Mouse (Mus musculus): ENCODE measurements around the gene Zfp36. TPM values are rescaled to one million over a fixed set of nuclear protein-coding genes. Genes with fewer than 3 reads are reported as not detected.

Gene Zfp36
- total and polyA plus RNA-seq, 3 experiments = 21.3 to 42.8 (median 28.3) TPM

GRCm38 (mm10) chr7:28339213-28339917 is 40.7 kb downstream of the Zfp36 start:
- DNase-seq (ENCODE audit: low spot score) (no peak), ATAC-seq (ENCODE audit: extremely low read depth, insufficient number of reproducible peaks, low FRiP score, poor library complexity, severe bottlenecking) (no peak)
- no peaks in the 10 kb centered on the region for H3K9me3 ChIP-seq (replicated peaks)
- TF ChIP-seq TAL1 (conservative IDR thresholded peaks at IDR 0.05; ENCODE audit: low read depth, low read length) (no peak), GATA2 (IDR thresholded peaks at IDR 0.05; ENCODE audit: borderline replicate concordance, low read depth, low read length) (no peak), POLR2AphosphoS5 (IDR thresholded peaks at IDR 0.05; ENCODE audit: insufficient replicate concordance, low read depth, low read length) (no peak), CTCF (IDR thresholded peaks at IDR 0.05; ENCODE audit: low read depth, low read length) (no peak), GATA1 (IDR thresholded peaks at IDR 0.05; ENCODE audit: borderline replicate concordance, low read length) (no peak)
- H3K27me3 ChIP-seq (ENCODE audit: insufficient read depth, low read length) = 0 out of 2 replicates have a peak, but pooled peaks cover 3% of the 10 kb centered on the region
- H3K36me3 ChIP-seq (replicated peaks) = peaks cover 26% of the 10 kb centered on the region
- peaks cover 41% of the 10 kb centered on the region for H3K4me1 ChIP-seq (ENCODE audit: insufficient read depth, low read depth, low read length)
- peak overlapping the region; percentile 96 for H3K4me3 ChIP-seq (ENCODE audit: low read depth, low read length)

DNA sequence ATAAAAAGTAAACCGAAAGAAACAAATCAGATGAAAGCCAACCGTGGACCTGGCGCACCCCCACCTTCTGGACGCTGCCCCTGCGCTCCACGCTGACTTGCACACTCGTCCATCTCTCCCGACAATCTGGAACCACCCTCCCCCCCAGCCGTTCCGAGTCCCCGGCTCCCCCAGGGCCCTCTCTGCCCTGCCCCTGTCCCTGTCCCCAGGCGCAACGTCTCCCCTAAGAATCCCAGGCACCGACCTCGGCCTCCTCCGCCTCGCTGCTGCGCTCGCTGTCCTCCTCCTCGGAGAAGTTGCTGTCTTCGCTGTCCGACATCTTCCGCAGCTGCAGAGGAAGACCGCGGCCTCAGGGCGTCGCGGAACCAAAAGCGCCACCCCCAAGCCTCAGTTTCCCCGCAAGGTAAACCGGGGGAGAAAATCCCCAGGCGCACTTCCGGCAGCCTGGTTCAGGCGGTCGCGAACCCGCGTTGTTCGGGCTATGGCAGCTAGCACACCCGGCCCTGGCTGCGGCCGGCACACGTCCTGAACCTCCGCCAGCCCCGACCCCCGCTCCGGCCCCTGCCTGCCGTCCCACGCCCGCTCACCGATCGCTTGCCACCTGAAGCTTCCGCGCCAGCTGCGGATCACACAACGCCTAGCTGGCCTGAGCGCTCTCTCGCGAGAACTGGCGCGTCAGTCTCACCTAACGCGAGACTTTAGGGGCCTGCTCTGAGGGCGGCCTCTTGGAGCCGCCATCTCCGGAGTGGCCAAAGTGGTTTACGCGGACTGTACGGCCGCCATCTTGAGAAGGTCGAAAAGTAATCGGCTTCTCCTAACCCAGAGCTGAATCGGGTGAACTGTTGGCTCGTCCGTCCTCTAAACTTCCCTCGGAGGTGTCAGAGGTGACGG is 41.7 kb downstream of the Zfp36 start, which contains the start of gene Supt5:
Gene Supt5 (minus strand): TSS at position 639 of the 891 bp plus-strand sequence.
- Histone ChIP-seq H3K4me1 (ENCODE audit: insufficient read depth, low read depth, low read length) (peaks cover 43% of the 10 kb centered on the region), H3K27me3 (ENCODE audit: insufficient read depth, low read length) (0 out of 2 replicates have a peak, but pooled peaks cover 3% of the 10 kb centered on the region), H3K9me3 (replicated peaks) (no peaks in the 10 kb centered on the region), H3K36me3 (replicated peaks) (peaks cover 34% of the 10 kb centered on the region), H3K4me3 (ENCODE audit: low read depth, low read length) (peak within 1 kb of the TSS; percentile 96)
- ATAC-seq (ENCODE audit: extremely low read depth, insufficient number of reproducible peaks, low FRiP score, poor library complexity, severe bottlenecking) (peak; percentile 96), DNase-seq (ENCODE audit: low spot score) (peak; percentile 96)
- no peak for TF ChIP-seq GATA1 (IDR thresholded peaks at IDR 0.05; ENCODE audit: borderline replicate concordance, low read length)
- no peak for TF ChIP-seq GATA2 (IDR thresholded peaks at IDR 0.05; ENCODE audit: borderline replicate concordance, low read depth, low read length)
- TF ChIP-seq CTCF (IDR thresholded peaks at IDR 0.05; ENCODE audit: low read depth, low read length) = no peak
- TF ChIP-seq POLR2AphosphoS5 (IDR thresholded peaks at IDR 0.05; ENCODE audit: insufficient replicate concordance, low read depth, low read length) = no peak
- TF ChIP-seq TAL1 (conservative IDR thresholded peaks at IDR 0.05; ENCODE audit: low read depth, low read length) = no peak

GRCm38 (mm10) chr7:28335471-28335870 is 44.6 kb downstream of the Zfp36 start:
- no peaks in the 10 kb centered on the region for H3K9me3 ChIP-seq (replicated peaks)
- H3K36me3 ChIP-seq (replicated peaks) = peaks cover 62% of the 10 kb centered on the region
- DNase-seq (ENCODE audit: low spot score) (no peak), ATAC-seq (ENCODE audit: extremely low read depth, insufficient number of reproducible peaks, low FRiP score, poor library complexity, severe bottlenecking) (no peak)
- H3K4me3 ChIP-seq (ENCODE audit: low read depth, low read length) = no peak overlapping the region
- TF ChIP-seq CTCF (IDR thresholded peaks at IDR 0.05; ENCODE audit: low read depth, low read length) (no peak), POLR2AphosphoS5 (IDR thresholded peaks at IDR 0.05; ENCODE audit: insufficient replicate concordance, low read depth, low read length) (no peak), TAL1 (conservative IDR thresholded peaks at IDR 0.05; ENCODE audit: low read depth, low read length) (no peak), GATA2 (IDR thresholded peaks at IDR 0.05; ENCODE audit: borderline replicate concordance, low read depth, low read length) (no peak)
- 0 out of 2 replicates have a peak, but pooled peaks cover 1% of the 10 kb centered on the region for H3K27me3 ChIP-seq (ENCODE audit: insufficient read depth, low read length)
- peaks cover 38% of the 10 kb centered on the region for H3K4me1 ChIP-seq (ENCODE audit: insufficient read depth, low read depth, low read length)

GRCm38 (mm10) chr7:28334534-28334933 is 45.5 kb downstream of the Zfp36 start:
- TF ChIP-seq TAL1 (conservative IDR thresholded peaks at IDR 0.05; ENCODE audit: low read depth, low read length) (no peak), GATA2 (IDR thresholded peaks at IDR 0.05; ENCODE audit: borderline replicate concordance, low read depth, low read length) (no peak), GATA1 (IDR thresholded peaks at IDR 0.05; ENCODE audit: borderline replicate concordance, low read length) (no peak), POLR2AphosphoS5 (IDR thresholded peaks at IDR 0.05; ENCODE audit: insufficient replicate concordance, low read depth, low read length) (no peak), CTCF (IDR thresholded peaks at IDR 0.05; ENCODE audit: low read depth, low read length) (no peak)
- no peaks in the 10 kb centered on the region for H3K27me3 ChIP-seq (ENCODE audit: insufficient read depth, low read length)
- DNase-seq (ENCODE audit: low spot score) (no peak), ATAC-seq (ENCODE audit: extremely low read depth, insufficient number of reproducible peaks, low FRiP score, poor library complexity, severe bottlenecking) (no peak)
- H3K36me3 ChIP-seq (replicated peaks) = peaks cover 71% of the 10 kb centered on the region
- H3K4me1 ChIP-seq (ENCODE audit: insufficient read depth, low read depth, low read length) = peaks cover 37% of the 10 kb centered on the region
- H3K9me3 ChIP-seq (replicated peaks) = no peaks in the 10 kb centered on the region
- no peak overlapping the region for H3K4me3 ChIP-seq (ENCODE audit: low read depth, low read length)

GRCm38 (mm10) chr7:28328260-28328659 is 51.8 kb downstream of the Zfp36 start:
- no peaks in the 10 kb centered on the region for H3K27me3 ChIP-seq (ENCODE audit: insufficient read depth, low read length)
- H3K4me3 ChIP-seq (ENCODE audit: low read depth, low read length) = no peak overlapping the region
- no peak for TF ChIP-seq TAL1 (conservative IDR thresholded peaks at IDR 0.05; ENCODE audit: low read depth, low read length)
- no peak for TF ChIP-seq GATA2 (IDR thresholded peaks at IDR 0.05; ENCODE audit: borderline replicate concordance, low read depth, low read length)
- TF ChIP-seq POLR2AphosphoS5 (IDR thresholded peaks at IDR 0.05; ENCODE audit: insufficient replicate concordance, low read depth, low read length) = no peak
- no peak for TF ChIP-seq CTCF (IDR thresholded peaks at IDR 0.05; ENCODE audit: low read depth, low read length)
- TF ChIP-seq GATA1 (IDR thresholded peaks at IDR 0.05; ENCODE audit: borderline replicate concordance, low read length) = no peak
- no peaks in the 10 kb centered on the region for H3K9me3 ChIP-seq (replicated peaks)
- ATAC-seq (ENCODE audit: extremely low read depth, insufficient number of reproducible peaks, low FRiP score, poor library complexity, severe bottlenecking) = no peak
- H3K4me1 ChIP-seq (ENCODE audit: insufficient read depth, low read depth, low read length) = peaks cover 8% of the 10 kb centered on the region; the same call in 1 of the 2 replicates
- no peak for DNase-seq (ENCODE audit: low spot score)
- H3K36me3 ChIP-seq (replicated peaks) = peaks cover 96% of the 10 kb centered on the region

Other genes with a start within 250 kb of the Zfp36 start
- 71.4 and 78.3 TPM in 2 replicates for gene Fbl, start 210.5 kb downstream of the Zfp36 start, total RNA-seq (2014; fragmentation: Nextera tagmentation)
- gene Fbl, start 210.5 kb downstream of the Zfp36 start, total RNA-seq (2017) = 122 and 148 TPM in 2 replicates
- gene Fbl, start 210.5 kb downstream of the Zfp36 start, polyA plus RNA-seq (2012) = 585 and 591 TPM in 2 replicates
- gene Dyrk1b, start 200.8 kb downstream of the Zfp36 start, total RNA-seq (2014; fragmentation: Nextera tagmentation) = 17.5 and 24.8 TPM in 2 replicates
- 7.0 and 7.3 TPM in 2 replicates for gene Dyrk1b, start 200.8 kb downstream of the Zfp36 start, total RNA-seq (2017)
- 43.3 and 47.9 TPM in 2 replicates for gene Dyrk1b, start 200.8 kb downstream of the Zfp36 start, polyA plus RNA-seq (2012)
- 18.0 and 23.5 TPM in 2 replicates for gene Eid2, start 112.4 kb downstream of the Zfp36 start, total RNA-seq (2014; fragmentation: Nextera tagmentation)
- gene Eid2, start 112.4 kb downstream of the Zfp36 start, total RNA-seq (2017) = 23.5 and 25.1 TPM in 2 replicates
- 51.7 and 73.7 TPM in 2 replicates for gene Eid2, start 112.4 kb downstream of the Zfp36 start, polyA plus RNA-seq (2012)
- gene Eid2b, start 102.5 kb downstream of the Zfp36 start, total RNA-seq (2014; fragmentation: Nextera tagmentation) = 7.3 and 8.9 TPM in 2 replicates
- gene Eid2b, start 102.5 kb downstream of the Zfp36 start, total RNA-seq (2017) = 5.4 and 6.3 TPM in 2 replicates
- 17.6 and 20.9 TPM in 2 replicates for gene Eid2b, start 102.5 kb downstream of the Zfp36 start, polyA plus RNA-seq (2012)
- not detected in 2 replicates for gene Selenov, start 89.1 kb downstream of the Zfp36 start, total RNA-seq (2014; fragmentation: Nextera tagmentation)
- gene Selenov, start 89.1 kb downstream of the Zfp36 start, total RNA-seq (2017) = 0.12 TPM in 1 of 2 replicates, not detected in the other
- not detected in 2 replicates for gene Selenov, start 89.1 kb downstream of the Zfp36 start, polyA plus RNA-seq (2012)
- 1.2 TPM in 1 of 2 replicates, not detected in the other for gene Dll3, start 78.0 kb downstream of the Zfp36 start, total RNA-seq (2014; fragmentation: Nextera tagmentation)
- gene Dll3, start 78.0 kb downstream of the Zfp36 start, total RNA-seq (2017) = 0.49 TPM in 1 of 2 replicates, not detected in the other
- gene Dll3, start 78.0 kb downstream of the Zfp36 start, polyA plus RNA-seq (2012) = 0.23 and 0.25 TPM in 2 replicates
- 107 and 113 TPM in 2 replicates for gene Timm50, start 68.2 kb downstream of the Zfp36 start, total RNA-seq (2014; fragmentation: Nextera tagmentation)
- 58.3 and 73.9 TPM in 2 replicates for gene Timm50, start 68.2 kb downstream of the Zfp36 start, total RNA-seq (2017)
- gene Timm50, start 68.2 kb downstream of the Zfp36 start, polyA plus RNA-seq (2012) = 184 and 298 TPM in 2 replicates
- 80.5 and 97.7 TPM in 2 replicates for gene Supt5, start 41.5 kb downstream of the Zfp36 start, total RNA-seq (2014; fragmentation: Nextera tagmentation)
- 54.7 and 65.6 TPM in 2 replicates for gene Supt5, start 41.5 kb downstream of the Zfp36 start, total RNA-seq (2017)
- gene Supt5, start 41.5 kb downstream of the Zfp36 start, polyA plus RNA-seq (2012) = 123 and 148 TPM in 2 replicates
- gene Rps16, start 29.6 kb downstream of the Zfp36 start, total RNA-seq (2014; fragmentation: Nextera tagmentation) = 848 and 905 TPM in 2 replicates
- gene Rps16, start 29.6 kb downstream of the Zfp36 start, total RNA-seq (2017) = 900 and 1,212 TPM in 2 replicates
- gene Rps16, start 29.6 kb downstream of the Zfp36 start, polyA plus RNA-seq (2012) = 1,941 and 2,248 TPM in 2 replicates
- gene Plekhg2, start 7.7 kb downstream of the Zfp36 start, total RNA-seq (2014; fragmentation: Nextera tagmentation) = 2.9 and 5.2 TPM in 2 replicates
- gene Plekhg2, start 7.7 kb downstream of the Zfp36 start, total RNA-seq (2017) = 1.7 and 3.4 TPM in 2 replicates
- 8.0 and 8.2 TPM in 2 replicates for gene Plekhg2, start 7.7 kb downstream of the Zfp36 start, polyA plus RNA-seq (2012)
- 15.4 and 21.9 TPM in 2 replicates for gene Med29, start 12.5 kb upstream of the Zfp36 start, total RNA-seq (2014; fragmentation: Nextera tagmentation)
- gene Med29, start 12.5 kb upstream of the Zfp36 start, total RNA-seq (2017) = 17.7 and 21.0 TPM in 2 replicates
- gene Med29, start 12.5 kb upstream of the Zfp36 start, polyA plus RNA-seq (2012) = 11.2 and 14.8 TPM in 2 replicates
- gene Paf1, start 12.7 kb upstream of the Zfp36 start, total RNA-seq (2014; fragmentation: Nextera tagmentation) = 66.6 and 68.5 TPM in 2 replicates
- 69.1 and 96.2 TPM in 2 replicates for gene Paf1, start 12.7 kb upstream of the Zfp36 start, total RNA-seq (2017)
- 103 and 170 TPM in 2 replicates for gene Paf1, start 12.7 kb upstream of the Zfp36 start, polyA plus RNA-seq (2012)
- 38.5 and 40.1 TPM in 2 replicates for gene Gmfg, start 57.2 kb upstream of the Zfp36 start, total RNA-seq (2014; fragmentation: Nextera tagmentation)
- gene Gmfg, start 57.2 kb upstream of the Zfp36 start, total RNA-seq (2017) = 249 and 272 TPM in 2 replicates
- gene Gmfg, start 57.2 kb upstream of the Zfp36 start, polyA plus RNA-seq (2012) = 7.9 and 8.4 TPM in 2 replicates
- not detected in 2 replicates for gene Lrfn1, start 71.7 kb upstream of the Zfp36 start, total RNA-seq (2014; fragmentation: Nextera tagmentation)
- gene Lrfn1, start 71.7 kb upstream of the Zfp36 start, total RNA-seq (2017) = 0.11 TPM in 1 of 2 replicates, not detected in the other
- 0.02 and 0.03 TPM in 2 replicates for gene Lrfn1, start 71.7 kb upstream of the Zfp36 start, polyA plus RNA-seq (2012)
- gene Ifnl2, start 130.2 kb upstream of the Zfp36 start, total RNA-seq (2014; fragmentation: Nextera tagmentation) = not detected in 2 replicates
- gene Ifnl2, start 130.2 kb upstream of the Zfp36 start, total RNA-seq (2017) = 0.27 TPM in 1 of 2 replicates, not detected in the other
- not detected in 2 replicates for gene Ifnl2, start 130.2 kb upstream of the Zfp36 start, polyA plus RNA-seq (2012)
- gene Ifnl3, start 142.6 kb upstream of the Zfp36 start, total RNA-seq (2014; fragmentation: Nextera tagmentation) = not detected in 2 replicates
- not detected in 2 replicates for gene Ifnl3, start 142.6 kb upstream of the Zfp36 start, total RNA-seq (2017)
- gene Ifnl3, start 142.6 kb upstream of the Zfp36 start, polyA plus RNA-seq (2012) = not detected in 2 replicates
- not detected in 2 replicates for gene Sycn, start 160.6 kb upstream of the Zfp36 start, total RNA-seq (2014; fragmentation: Nextera tagmentation)
- gene Sycn, start 160.6 kb upstream of the Zfp36 start, total RNA-seq (2017) = not detected in 2 replicates
- not detected in 2 replicates for gene Sycn, start 160.6 kb upstream of the Zfp36 start, polyA plus RNA-seq (2012)
- not detected in 2 replicates for gene Nccrp1, start 167.0 kb upstream of the Zfp36 start, total RNA-seq (2014; fragmentation: Nextera tagmentation)
- gene Nccrp1, start 167.0 kb upstream of the Zfp36 start, total RNA-seq (2017) = not detected in 2 replicates
- 0.07 TPM in 1 of 2 replicates, not detected in the other for gene Nccrp1, start 167.0 kb upstream of the Zfp36 start, polyA plus RNA-seq (2012)
- gene Samd4b, start 217.9 kb upstream of the Zfp36 start, total RNA-seq (2014; fragmentation: Nextera tagmentation) = 62.7 and 75.9 TPM in 2 replicates
- gene Samd4b, start 217.9 kb upstream of the Zfp36 start, total RNA-seq (2017) = 3.8 and 4.4 TPM in 2 replicates
- gene Samd4b, start 217.9 kb upstream of the Zfp36 start, polyA plus RNA-seq (2012) = 88.8 and 104 TPM in 2 replicates
- gene Pak4, start 217.9 kb upstream of the Zfp36 start, total RNA-seq (2014; fragmentation: Nextera tagmentation) = 13.2 and 16.0 TPM in 2 replicates
- gene Pak4, start 217.9 kb upstream of the Zfp36 start, total RNA-seq (2017) = 5.6 and 6.4 TPM in 2 replicates
- gene Pak4, start 217.9 kb upstream of the Zfp36 start, polyA plus RNA-seq (2012) = 72.6 and 85.1 TPM in 2 replicates

Measured in G1E (cell line).